Mouse (Mus musculus): ENCODE measurements around the gene Hat1. TPM values are rescaled to one million over a fixed set of nuclear protein-coding genes. Genes with fewer than 3 reads are reported as not detected.

The Hat1 gene
- polyA plus RNA-seq, 1 experiment: 66.2 TPM

DNA sequence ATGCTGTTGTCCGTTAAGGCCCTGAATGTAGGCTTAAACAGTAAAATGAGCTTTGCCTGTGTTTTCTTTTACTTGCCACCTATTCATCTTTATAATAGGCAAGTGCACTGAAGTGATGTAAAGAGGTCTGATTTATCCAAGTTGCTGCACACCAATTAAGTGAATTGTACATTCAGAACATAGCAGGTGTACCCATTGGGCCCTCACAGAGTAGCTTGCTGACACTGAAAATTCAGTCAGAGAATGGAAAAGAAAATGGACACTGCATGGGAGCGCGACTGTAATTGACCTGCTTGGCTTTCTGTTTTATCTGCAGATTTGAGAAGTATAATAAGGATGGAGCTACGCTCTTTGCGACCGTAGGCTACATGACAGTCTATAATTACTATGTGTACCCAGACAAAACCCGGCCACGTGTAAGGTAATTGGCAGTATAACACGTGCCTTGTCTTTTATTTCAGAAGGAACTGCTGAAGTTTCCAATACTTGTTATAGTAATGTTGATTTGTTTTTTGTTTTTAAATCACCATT lies 32.2 kb downstream of the Hat1 start:
- Histone ChIP-seq H3K27ac (ENCODE audit: insufficient read depth, low read length) (no peak overlapping the region), H3K4me3 (ENCODE audit: insufficient read depth, low read length) (no peak overlapping the region), H3K4me1 (ENCODE audit: control insufficient read depth, insufficient read depth, low read length) (peaks cover 3% of the 10 kb centered on the region)
- no peak for TF ChIP-seq POLR2A (IDR thresholded peaks at IDR 0.05; ENCODE audit: low read depth, low read length)

DNA sequence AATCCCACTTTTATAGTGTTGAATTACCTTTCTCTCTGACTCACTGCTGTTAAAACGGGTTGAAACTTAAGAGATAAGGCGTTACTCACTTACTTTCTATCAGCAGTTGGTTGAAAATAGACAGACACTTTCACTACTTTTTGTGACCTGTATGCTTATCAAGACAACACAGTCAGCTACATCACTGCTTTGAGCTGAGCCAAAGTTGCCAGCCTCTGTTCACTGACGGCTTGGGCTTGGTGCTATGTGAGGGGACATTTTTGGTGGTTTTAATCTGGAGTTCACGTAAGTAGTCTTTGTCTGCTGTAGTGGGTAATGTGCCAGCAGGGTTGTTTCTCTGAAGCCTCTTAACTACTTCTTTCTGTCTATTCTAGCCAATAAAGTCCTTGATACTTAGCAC lies 35.8 kb downstream of the Hat1 start:
- no peaks in the 10 kb centered on the region for H3K4me1 ChIP-seq (ENCODE audit: control insufficient read depth, insufficient read depth, low read length)
- no peak overlapping the region for H3K27ac ChIP-seq (ENCODE audit: insufficient read depth, low read length)
- H3K4me3 ChIP-seq (ENCODE audit: insufficient read depth, low read length): no peak overlapping the region
- no peak for TF ChIP-seq POLR2A (IDR thresholded peaks at IDR 0.05; ENCODE audit: low read depth, low read length)
- no peak for TF ChIP-seq CTCF (IDR thresholded peaks at IDR 0.05; ENCODE audit: borderline replicate concordance, insufficient read depth, low read length)

DNA sequence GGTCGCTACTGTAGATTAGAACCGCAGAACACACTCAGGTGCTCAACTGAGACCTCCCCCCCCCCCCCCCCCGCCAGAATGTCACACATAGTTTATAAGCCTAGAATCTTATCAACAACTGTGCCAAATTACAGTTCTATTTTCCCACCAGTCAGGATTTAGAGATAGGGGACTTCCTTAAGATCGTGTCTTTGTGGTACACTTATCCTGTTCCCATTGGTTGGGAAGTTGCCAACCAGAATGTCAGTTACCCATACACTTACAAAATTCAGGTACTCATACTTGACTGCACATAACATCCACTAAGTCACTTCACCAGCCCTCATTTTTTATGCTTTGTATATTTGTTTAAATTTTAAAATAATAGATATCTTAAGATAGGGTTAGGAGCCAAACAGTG lies 46.7 kb downstream of the Hat1 start:
- no peaks in the 10 kb centered on the region for H3K4me1 ChIP-seq (ENCODE audit: control insufficient read depth, insufficient read depth, low read length)
- TF ChIP-seq POLR2A (IDR thresholded peaks at IDR 0.05; ENCODE audit: low read depth, low read length) (no peak), CTCF (IDR thresholded peaks at IDR 0.05; ENCODE audit: borderline replicate concordance, insufficient read depth, low read length) (no peak)
- H3K4me3 ChIP-seq (ENCODE audit: insufficient read depth, low read length): no peak overlapping the region

DNA sequence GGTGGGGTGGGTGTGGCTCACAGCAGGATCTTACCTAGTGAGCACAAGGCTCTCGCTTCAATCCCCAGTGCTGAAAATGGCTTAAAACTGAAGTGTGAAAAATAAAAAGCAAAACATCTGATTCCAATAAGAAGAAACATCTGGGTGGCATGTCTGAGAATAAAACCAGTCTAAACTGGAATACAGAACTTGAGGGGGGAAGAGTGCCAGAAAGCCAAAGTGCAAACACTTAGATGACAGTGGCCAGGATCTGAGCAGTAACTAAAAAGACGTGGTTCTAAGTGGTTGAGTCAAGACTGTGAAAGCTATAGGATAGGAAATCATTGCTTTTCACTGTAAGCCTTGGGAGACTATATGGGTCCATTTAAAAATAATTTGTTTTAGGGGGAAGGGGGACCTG lies 54.6 kb downstream of the Hat1 start:
- no peaks in the 10 kb centered on the region for H3K4me1 ChIP-seq (ENCODE audit: control insufficient read depth, insufficient read depth, low read length)
- H3K27ac ChIP-seq (ENCODE audit: insufficient read depth, low read length): no peak overlapping the region
- H3K4me3 ChIP-seq (ENCODE audit: insufficient read depth, low read length): no peak overlapping the region
- TF ChIP-seq POLR2A (IDR thresholded peaks at IDR 0.05; ENCODE audit: low read depth, low read length) (no peak), CTCF (IDR thresholded peaks at IDR 0.05; ENCODE audit: borderline replicate concordance, insufficient read depth, low read length) (no peak)

More for the DNA sequence above, 46.7 kb downstream of the Hat1 start:
- H3K27ac ChIP-seq (ENCODE audit: insufficient read depth, low read length): no peak overlapping the region

DNA sequence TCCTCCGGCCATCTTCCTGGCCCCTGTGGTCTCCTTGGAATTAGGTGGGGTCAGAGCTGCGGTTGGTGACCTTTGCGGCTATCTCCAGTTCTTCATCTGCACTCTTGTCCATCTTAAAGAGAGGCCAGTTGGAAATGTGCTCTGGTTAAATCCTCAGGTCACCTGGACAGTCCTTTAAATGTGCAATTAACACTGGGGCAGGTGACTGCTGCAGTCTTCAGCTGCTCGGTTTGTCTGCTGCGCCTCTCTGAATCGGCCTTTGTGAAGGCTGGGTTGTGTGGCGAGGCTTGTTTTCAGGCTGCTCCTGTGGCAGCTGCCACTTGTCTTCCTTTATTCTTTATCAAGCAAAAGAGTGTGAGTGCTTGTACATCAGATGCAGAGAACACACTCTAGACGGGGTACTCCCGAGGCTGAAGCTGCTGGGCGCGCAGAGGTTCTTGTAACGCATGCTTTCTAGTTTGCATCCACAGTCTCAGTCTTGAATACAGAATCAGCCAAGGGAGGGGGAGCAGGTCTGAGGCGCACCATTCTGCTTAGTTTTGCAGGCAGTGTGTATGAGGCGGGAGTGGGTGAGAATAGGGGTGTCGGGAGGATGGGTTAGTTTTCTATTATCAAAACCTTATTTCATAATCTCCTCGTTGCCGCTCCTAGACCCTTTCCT lies 56.9 kb downstream of the Hat1 start:
- no peak for TF ChIP-seq POLR2A (IDR thresholded peaks at IDR 0.05; ENCODE audit: low read depth, low read length)
- no peak for TF ChIP-seq CTCF (IDR thresholded peaks at IDR 0.05; ENCODE audit: borderline replicate concordance, insufficient read depth, low read length)
- Histone ChIP-seq H3K27ac (ENCODE audit: insufficient read depth, low read length) (no peak overlapping the region), H3K4me3 (ENCODE audit: insufficient read depth, low read length) (no peak overlapping the region), H3K4me1 (ENCODE audit: control insufficient read depth, insufficient read depth, low read length) (no peaks in the 10 kb centered on the region)

DNA sequence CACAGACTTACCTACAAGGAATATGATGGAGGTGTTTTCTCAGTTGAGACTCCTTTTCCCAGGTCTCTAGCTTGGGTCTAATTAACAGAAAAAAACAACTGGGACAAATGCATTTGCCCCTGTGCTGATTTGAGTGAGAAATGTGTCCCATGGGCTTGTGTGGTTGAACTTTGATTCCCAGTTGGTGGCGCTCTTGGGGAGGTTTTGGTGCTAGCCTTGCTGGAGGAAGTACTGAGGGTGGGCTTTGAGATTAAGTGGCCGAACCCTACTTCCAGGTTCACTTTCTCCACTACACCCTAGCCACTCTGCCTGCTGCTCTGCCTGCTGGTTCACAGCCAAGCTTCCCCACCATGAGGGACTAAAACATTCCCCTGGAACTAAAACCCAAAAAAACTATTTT lies 60.8 kb downstream of the Hat1 start:
- Histone ChIP-seq H3K27ac (ENCODE audit: insufficient read depth, low read length) (no peak overlapping the region), H3K4me3 (ENCODE audit: insufficient read depth, low read length) (no peak overlapping the region), H3K4me1 (ENCODE audit: control insufficient read depth, insufficient read depth, low read length) (no peaks in the 10 kb centered on the region)
- no peak for TF ChIP-seq CTCF (IDR thresholded peaks at IDR 0.05; ENCODE audit: borderline replicate concordance, insufficient read depth, low read length)
- TF ChIP-seq POLR2A (IDR thresholded peaks at IDR 0.05; ENCODE audit: low read depth, low read length): no peak

DNA sequence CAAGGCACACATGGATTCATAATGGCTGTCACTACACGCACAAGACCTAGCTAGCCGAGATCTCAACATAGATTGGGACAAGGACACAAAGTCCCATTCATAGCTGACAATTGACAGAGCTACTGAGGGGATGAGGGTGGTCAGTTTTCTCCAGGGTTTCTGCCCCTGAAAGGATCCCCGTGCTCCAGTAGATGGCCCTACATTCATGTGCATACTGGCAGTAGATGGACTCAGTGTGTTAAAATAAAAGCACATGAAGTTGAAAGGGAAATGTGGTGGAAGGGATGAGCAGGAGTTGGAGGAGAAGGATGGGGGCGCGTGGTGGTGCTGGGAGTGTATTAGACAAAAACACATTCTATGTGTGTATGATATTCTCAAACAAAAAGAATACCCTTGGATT lies 63.0 kb downstream of the Hat1 start:
- TF ChIP-seq CTCF (IDR thresholded peaks at IDR 0.05; ENCODE audit: borderline replicate concordance, insufficient read depth, low read length) (no peak), POLR2A (IDR thresholded peaks at IDR 0.05; ENCODE audit: low read depth, low read length) (no peak)
- H3K4me1 ChIP-seq (ENCODE audit: control insufficient read depth, insufficient read depth, low read length): no peaks in the 10 kb centered on the region
- H3K27ac ChIP-seq (ENCODE audit: insufficient read depth, low read length): no peak overlapping the region
- no peak overlapping the region for H3K4me3 ChIP-seq (ENCODE audit: insufficient read depth, low read length)

DNA sequence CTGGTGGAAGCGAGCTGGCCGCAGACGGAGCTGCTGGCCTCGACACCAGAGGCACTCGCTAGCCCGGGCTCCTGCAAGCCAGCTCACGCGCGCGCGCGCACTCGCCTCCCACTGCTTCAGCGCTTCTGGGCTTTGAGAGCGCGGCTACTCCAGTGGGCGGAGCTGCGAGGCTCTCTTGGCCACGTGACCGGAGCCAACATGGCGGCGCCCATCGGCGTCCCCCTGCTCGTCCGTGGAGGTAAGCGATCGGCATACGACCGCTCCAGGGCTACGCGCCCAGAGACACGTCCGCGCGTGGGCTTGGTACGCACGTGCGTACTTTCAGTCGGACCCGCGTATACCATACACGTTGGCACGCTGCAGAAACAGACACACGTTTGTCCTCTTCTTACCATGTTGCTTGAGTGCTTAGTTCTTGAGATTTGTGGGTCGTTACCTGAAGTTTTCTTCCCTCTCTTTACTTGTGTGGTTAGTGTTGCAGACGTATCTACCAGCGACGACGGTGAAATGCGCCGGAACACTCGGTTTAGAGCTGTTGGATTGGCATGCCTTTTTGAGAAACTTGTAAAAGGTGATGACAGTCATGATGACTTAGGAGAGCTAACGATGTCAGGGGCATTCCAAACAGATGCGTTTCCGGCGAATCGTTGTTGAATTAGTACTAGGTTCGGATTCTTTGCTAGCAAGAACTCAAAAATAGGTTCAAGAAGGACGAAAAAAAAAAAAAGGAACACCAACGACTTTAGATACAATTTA lies 64.6 kb downstream of the Hat1 start, which contains the start of gene Metap1d:
Metap1d (plus strand) TSS at position 116 of the 756 bp plus-strand sequence.
- TF ChIP-seq CTCF (IDR thresholded peaks at IDR 0.05; ENCODE audit: borderline replicate concordance, insufficient read depth, low read length) (no peak), POLR2A (IDR thresholded peaks at IDR 0.05; ENCODE audit: low read depth, low read length) (peak; percentile 82)
- Histone ChIP-seq H3K4me3 (ENCODE audit: insufficient read depth, low read length) (peak within 1 kb of the TSS; percentile 73), H3K4me1 (ENCODE audit: control insufficient read depth, insufficient read depth, low read length) (no peaks in the 10 kb centered on the region), H3K27ac (ENCODE audit: insufficient read depth, low read length) (peak within 1 kb of the TSS; percentile 4)

DNA sequence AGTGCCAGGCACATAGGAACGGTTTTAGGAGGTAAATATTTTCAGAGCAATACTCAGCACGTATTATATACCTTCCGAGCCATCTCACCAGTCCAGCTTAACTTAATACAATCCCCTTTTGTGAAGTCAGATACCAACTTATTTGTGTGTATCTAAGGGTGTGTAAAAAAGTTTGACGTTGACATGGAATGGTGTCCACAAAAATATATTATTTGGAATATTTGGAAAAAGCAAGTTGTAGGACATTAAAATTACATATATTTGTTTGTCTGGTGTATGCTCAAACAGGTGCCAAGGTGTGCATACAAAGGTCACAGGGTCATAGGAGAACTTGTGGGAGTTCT lies 65.1 kb downstream of the Hat1 start:
- Histone ChIP-seq H3K4me1 (ENCODE audit: control insufficient read depth, insufficient read depth, low read length) (no peaks in the 10 kb centered on the region), H3K27ac (ENCODE audit: insufficient read depth, low read length) (no peak overlapping the region), H3K4me3 (ENCODE audit: insufficient read depth, low read length) (peak overlapping the region; percentile 73)
- TF ChIP-seq CTCF (IDR thresholded peaks at IDR 0.05; ENCODE audit: borderline replicate concordance, insufficient read depth, low read length) (no peak), POLR2A (IDR thresholded peaks at IDR 0.05; ENCODE audit: low read depth, low read length) (no peak)

DNA sequence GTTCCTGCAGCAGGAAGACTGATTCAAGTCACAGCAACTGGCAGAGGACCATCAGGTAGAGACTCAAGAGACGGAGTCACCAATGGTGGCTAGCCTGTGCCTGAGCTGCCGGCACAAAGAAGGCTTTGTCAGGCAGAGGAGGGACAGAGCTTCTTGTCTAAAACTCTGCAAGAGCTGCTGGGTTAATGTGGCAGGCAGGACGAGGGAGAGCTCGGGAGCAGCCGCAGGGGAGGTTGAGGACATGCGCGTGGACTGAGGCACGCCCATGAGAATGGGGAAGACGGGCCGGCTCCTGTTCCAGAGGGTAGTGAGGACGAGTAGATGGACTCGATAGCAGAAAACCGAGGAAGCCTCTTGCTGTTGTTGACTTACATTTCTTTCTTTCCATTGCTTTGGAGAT lies 69.9 kb downstream of the Hat1 start:
- Histone ChIP-seq H3K4me1 (ENCODE audit: control insufficient read depth, insufficient read depth, low read length) (no peaks in the 10 kb centered on the region), H3K27ac (ENCODE audit: insufficient read depth, low read length) (no peak overlapping the region), H3K4me3 (ENCODE audit: insufficient read depth, low read length) (no peak overlapping the region)
- TF ChIP-seq CTCF (IDR thresholded peaks at IDR 0.05; ENCODE audit: borderline replicate concordance, insufficient read depth, low read length) (no peak), POLR2A (IDR thresholded peaks at IDR 0.05; ENCODE audit: low read depth, low read length) (no peak)
